Mouse (Mus musculus) cerebellum, adult (tissue): Measurements from ENCODE around the gene Cirbp.
A peak's percentile ranks its signal among the peaks of the same experiment; 100 is the strongest.

ENCODE experiments used
- ATAC-seq: cut with Nextera tagmentation; 2 replicates; pipeline ENCODE4 v1.9.2; 2017; ENCODE audit warnings: mild to moderate bottlenecking, moderate library complexity, mixed read lengths; ENCODE audit not compliant: insufficient number of reproducible peaks, low FRiP score, low TSS enrichment

The Cirbp gene

DNA sequence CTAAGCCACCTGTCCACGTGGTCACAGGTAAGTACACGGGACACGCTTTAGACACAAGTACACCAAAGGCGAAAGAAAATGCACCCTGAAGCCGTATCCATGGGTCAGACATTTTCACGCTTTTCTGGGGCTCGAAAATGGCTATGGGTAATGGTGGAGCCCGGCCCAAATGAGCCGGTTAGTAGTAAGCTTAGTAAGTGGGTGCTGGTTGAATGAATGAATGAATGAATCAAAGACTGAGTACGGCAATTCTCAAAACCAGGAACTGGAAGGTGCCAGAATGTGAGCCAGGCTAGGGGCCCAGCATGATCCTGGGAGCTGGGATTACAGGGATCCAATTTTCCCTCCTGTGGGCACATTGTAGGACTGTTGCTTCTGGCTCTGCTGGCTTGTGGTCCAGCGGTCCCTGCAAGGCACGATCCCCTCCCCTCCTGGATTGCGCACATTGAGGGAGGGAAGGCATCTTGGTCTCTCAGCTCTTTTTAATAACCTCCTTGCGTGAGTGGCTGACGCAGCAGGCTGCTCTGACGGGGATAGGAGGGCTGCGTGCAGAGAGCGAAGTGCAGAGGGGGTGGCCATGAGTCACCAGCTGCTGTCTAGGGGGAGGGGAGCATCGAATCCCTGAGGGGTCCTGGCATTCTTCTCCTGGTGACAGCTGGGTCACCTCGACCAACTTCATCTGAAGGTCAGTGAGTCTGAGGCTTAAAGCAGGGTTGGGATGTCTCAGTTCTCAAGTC, at the start of gene Cirbp:
Cirbp (plus strand) TSS at position 594 of the 737 bp plus-strand sequence.
- no peak for ATAC-seq

DNA sequence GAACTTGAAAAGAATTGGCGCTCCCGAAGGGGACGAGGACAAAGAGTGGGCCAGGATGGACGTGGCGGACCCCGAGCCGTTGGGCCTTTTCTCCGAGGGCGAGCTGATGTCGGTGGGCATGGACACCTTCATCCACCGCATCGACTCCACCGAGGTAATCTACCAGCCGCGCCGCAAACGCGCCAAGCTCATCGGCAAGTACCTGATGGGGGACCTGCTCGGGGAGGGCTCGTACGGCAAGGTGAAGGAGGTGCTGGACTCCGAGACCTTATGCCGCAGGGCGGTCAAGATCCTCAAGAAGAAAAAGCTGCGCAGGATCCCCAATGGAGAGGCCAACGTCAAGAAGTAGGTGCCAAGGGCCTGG, 49.2 kb upstream of the Cirbp start:
- ATAC-seq: no peak

DNA sequence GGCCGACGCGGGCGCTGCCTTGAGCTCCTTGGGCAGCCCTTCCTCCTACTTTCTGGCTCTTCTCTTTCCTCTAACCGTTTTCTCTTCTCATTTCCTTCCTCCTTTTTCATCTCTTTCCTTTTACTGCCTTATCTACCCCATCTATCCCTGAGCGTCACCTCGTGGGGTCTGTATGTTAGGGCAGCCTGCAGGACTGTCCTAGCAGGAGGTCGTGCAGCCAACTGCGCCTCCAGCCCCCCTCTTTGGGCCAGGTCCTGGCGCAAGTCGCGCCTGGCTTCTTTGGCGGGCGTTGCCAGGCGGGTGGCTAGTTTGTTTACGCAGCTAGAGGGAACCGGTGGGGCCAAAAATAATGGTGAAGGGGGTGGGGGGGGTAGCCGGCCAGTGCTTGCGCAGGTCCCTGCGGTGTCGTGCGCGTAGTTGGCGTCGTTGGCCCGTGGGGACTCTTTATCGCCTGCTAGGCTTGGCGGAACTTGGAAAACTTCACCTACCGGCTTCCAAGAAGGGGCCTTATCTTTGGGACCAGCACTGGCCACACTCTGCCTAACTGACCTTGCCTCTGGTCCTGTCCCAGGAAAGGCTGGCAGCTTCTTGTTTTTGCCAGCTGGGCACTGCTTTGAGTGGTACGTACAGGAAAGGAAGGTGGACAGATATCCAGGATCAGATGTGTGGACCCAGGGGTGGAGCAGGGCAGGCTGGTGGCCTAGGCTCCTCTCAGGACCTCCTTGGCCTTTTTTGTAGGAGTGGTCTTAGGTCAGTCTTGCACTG, 48.7 kb upstream of the Cirbp start:
- no peak for ATAC-seq

DNA sequence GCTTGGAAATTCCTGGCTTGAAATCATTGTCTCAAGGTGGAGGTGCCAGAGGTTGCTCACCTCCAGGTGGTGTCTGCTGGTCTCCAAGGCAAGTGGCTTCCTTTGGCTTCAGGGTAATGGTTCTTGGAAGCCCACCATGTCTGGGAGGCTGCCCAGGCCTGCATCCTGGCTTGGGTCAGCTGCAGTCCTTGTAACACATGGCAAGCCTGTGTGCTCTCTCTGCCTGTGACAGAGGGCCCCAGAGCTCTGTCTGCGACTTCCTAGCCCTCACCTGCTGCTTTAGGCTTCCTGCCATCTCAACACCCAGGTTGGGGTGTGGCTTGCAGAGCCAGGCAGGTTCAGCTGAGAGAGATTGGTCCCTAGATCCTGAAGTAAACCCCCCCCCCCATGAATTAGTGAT, 48.0 kb upstream of the Cirbp start:
- ATAC-seq: no peak

DNA sequence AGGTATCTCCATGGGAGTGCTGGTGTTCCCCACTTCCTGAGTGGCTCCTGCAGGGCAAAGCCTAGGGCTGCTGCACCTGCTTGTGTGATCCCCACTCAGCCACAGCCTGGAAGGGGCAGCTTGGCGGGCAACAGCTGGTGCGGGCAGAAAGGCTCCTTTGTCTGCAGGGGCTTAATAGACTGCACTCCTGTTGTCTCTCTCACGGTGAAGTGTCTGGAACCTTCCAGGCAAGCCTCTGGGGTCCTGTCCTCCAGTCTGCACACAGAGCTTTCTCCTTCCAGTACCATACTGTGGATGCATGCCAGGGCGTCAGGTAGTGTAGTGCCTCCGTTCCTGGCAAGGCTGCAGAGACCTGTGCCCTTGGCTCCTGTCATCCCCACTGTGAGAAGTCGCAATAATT, 47.2 kb upstream of the Cirbp start:
- no peak for ATAC-seq

DNA sequence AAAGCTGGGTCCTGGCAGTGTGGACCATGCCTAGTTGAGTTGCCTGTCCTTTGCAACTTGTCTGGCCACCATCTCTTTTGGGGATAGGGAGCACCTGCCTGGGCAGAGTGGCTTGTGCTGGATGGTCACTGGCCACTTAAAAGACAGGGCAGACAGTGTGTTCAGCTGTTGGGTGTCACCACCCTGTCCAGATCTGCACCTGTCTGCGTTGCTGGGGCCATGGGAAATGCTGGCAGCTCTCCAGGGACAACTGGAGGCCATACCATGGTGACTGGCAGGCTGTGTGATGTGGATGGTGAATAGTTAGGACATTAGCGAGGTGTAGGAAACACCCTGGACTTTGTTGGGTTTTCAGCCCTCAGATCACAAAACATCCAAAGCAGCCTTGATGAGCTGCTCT, 45.6 kb upstream of the Cirbp start:
- ATAC-seq: no peak

DNA sequence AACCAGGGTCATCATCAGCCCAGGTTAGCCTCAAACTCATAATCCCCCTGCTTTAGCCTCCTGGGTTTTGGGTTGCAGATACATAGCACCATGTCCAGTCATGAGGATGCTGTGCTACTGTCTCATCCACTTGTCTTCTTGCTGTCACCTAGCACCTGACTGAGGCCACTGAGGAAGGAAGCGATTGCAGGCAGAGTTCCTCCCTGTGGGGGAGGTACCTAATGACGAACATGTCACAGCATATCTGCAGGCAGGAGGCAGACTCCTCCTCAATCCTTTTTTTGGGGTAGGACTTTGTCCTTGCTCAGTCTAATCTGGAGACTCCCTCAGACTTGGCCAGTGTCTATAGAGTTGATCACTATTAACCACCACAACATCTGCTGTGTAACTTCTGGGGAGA, 44.1 kb upstream of the Cirbp start:
- ATAC-seq: no peak

DNA sequence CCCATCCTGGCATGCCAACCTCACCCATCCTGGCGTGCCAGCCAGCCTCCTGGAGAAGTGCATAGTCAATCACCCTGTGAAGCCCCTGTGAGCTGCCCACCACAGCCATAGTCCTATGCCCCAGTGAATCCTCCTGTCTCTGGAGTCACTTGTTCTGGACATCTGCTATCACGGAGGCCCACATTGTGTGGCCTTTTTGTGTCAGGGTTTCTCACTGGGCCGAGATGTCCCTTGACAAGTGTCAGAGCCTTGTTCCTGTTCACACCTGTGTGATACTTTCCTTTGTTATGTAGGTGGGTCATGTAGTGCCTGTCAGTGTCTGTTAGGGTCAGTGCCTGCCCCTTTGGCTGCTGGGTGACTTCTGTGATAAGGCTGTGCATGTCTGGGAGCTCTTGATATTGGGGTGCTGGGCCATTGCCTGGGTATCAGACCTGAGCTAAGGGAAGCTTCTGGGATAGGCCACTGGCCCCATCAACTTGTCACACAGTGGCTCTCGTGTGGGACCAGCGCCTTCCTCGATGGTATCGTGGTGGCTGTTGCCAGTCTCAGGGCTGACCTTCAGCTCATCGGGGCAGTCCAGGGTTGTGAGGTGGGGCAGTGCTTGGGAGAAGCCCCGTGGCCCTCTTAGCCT, 41.7 kb upstream of the Cirbp start:
- no peak for ATAC-seq

DNA sequence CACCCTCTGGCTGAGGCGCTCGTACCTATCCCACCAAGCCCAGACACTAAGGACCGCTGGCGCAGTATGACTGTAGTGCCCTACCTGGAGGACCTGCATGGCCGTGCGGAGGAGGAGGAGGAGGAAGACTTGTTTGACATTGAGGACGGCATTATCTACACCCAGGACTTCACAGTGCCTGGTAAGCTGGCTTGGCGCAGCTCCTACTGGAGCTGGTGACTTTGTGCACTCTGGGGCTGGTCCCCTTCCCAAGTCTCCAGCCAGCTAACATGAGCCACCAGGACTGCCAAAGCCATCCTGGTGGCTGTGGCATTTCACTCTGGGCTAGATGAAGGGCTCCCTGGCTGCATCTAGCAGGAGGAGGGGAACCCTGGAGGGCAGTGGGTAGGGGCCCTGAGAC, 37.9 kb upstream of the Cirbp start:
- no peak for ATAC-seq

DNA sequence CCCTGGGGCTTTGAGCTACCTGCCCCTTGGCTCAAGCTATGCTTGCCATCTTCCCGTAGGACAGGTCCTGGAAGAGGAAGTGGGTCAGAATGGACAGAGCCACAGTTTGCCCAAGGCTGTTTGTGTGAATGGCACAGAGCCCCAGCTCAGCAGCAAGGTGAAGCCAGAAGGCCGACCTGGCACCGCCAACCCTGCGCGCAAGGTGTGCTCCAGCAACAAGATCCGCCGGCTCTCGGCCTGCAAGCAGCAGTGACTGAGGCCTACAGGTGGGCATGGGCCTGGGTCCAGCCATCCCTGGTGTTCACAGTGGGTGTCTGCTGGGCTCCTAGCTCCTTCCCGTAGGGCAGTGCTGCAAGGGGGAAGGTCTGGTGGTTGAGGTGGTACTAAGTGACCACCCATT, 35.9 kb upstream of the Cirbp start:
- peak; percentile 37; the same call in 1 of the 2 replicates for ATAC-seq

DNA sequence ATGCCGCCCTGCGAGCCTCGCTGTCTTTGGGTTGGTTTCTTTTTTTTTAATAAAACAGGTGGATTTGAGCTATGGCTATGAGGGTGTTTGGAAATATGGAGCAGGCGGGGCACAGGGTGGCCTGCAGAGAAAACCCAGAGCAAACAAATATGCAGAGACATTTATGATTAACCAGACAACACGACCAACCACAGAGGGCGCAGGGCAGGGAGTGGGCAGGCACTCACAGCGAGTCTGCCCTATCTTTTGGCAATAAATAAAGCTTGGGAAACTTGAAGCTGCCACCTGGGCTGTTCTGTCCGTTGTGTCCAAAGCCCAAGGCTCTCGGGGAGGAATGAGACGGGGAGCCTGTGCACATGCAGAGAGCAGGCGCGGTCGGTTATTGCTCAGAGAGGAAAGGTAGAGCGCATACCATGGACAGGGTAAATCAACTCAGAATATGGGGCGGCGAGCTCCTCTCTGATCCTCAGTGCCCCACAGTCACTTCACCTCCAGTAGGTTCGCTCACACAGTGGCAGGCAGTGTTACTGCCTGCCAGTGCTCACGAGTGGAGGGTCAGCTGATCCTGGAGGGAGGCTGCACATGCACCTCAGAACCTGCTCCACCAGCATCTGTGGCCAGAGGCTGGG, 35.3 kb upstream of the Cirbp start:
- ATAC-seq: no peak

DNA sequence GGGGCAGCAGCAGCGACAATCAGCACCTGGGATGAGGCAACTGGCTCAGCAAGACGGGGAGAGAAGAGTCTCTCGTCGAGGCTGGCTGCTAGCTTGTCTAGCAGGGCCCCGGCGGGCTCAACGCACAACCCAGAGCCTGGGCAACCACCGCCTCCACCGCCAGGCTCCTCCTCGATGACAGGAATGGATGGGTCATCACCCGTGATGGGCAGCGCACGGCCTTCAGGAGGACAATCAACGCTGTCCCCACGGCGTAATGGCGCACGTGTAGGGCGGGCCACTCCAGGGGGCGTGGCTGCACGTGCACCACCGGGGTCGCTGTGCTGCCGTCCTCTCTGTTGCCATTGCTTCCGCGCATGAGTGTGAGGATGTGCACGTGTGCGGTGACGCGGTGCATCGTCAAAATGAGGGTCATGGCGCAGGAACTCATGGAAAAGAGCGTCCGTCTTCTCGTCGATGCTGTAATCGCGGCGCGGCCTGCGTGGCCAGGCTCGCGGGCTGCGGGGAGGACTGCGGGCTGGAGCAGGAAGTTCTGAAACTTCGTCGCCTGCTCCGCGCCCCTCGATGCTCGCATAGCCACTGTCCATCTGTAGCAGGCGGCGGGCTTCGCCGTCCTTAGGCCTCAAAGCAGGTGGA, 34.4 kb upstream of the Cirbp start:
- no peak for ATAC-seq

DNA sequence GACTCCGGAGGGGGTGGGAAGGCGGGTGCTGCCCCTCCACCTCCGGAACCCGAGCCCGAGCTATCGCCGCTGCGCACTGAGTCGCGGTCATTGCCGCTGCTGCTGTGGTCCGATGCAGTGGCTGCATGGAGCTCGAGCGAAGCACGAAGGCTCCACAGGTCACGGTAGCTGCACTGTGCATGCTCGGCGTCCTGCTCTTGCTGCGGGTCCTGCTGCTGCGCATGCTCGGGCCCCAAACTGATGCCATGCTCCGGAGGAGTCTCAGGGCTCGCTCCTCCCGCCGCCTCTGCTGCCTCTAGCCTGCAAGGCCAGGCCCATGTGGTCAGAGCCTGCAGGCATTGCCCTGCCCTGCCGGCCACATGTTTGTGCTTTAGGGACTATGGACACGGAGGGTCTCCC, 33.8 kb upstream of the Cirbp start:
- ATAC-seq: no peak

DNA sequence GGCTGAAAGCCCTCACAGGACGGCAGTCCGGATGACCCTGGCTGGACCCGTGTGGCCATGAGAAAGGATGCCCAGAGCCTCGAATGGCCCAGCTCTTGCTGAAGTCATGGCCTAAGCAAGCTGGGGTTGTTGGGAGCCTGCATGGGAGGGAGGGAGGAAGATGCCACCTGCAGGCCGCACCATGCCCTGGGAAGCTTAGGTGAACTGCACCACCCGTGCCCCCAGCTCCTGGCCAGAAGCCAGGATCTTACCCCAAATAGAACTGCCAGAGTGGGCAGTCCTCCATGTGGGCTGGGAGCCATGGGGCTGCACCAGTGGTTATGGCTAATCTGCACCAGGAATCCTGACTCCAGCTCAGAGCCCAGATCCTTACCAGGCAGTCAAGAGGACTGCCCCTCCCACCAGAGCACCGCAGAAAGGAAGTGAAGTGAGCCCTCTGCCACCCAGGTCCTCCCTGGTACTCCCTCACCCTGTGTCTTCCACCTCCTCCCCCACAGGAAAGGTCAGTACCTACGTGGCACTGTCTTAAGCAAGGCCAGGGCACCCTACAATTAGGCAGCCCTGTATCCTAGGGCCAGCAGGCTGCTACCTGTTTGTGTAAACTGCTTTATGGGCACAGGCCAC, 32.4 kb upstream of the Cirbp start:
- ATAC-seq: no peak

DNA sequence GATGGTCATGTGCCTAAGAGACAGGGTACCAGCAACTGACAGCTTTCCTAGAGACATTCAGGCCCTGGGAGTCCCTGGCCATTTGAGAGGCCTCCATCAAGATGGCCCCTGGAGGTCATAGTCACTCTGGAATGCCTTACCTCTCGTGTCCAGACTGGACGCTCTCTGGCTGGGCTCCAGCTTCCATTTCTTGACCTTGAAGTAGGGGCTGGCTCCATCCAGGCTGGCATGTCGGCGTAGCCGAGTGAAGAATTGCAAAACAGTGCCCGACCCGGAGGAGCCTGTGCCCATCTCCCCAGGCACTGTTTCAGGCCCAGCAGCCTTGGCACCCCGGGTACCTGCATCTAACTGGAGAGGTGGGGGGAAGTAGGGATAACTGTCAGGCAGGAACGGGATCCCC, 31.4 kb upstream of the Cirbp start:
- no peak for ATAC-seq

DNA sequence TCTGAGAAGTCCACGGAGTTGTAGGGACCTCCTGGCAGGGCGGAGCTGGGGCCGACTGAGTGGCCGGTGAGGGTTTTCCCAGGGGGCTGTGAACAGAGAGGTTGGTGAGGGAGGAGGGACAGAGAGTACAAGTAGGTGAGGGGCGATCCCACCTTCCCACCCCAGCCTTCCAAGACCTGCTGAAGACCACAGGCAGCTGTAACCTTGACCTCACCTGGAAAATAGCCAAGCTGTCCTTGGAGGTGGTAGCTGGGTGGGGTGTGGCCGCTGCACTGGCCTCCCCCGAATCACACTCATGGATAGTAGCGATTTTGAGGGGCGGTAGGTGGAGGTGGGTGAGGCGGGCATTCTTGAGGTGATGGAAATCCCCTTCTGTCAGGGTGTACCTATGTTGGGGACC, 30.6 kb upstream of the Cirbp start:
- ATAC-seq: no peak

DNA sequence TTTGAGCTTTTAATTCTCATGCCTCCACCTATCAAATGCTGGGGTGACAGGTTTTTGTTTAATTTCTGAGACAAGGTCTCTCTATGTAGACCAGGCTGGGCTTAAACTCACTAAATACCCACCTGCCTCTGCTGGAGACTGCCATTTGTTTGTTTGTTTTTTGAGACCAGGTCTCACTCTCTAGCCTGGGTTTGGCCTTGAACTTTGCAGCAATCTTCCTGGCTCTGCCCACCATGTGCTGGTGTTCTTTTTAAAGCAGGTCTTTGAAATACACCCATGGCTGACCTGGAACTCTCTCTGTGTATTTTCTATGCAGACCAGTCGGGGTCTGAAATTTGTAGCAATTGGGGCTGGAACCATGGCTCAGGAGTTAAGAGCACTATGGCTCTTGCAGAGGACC, 30.1 kb upstream of the Cirbp start:
- ATAC-seq: no peak

DNA sequence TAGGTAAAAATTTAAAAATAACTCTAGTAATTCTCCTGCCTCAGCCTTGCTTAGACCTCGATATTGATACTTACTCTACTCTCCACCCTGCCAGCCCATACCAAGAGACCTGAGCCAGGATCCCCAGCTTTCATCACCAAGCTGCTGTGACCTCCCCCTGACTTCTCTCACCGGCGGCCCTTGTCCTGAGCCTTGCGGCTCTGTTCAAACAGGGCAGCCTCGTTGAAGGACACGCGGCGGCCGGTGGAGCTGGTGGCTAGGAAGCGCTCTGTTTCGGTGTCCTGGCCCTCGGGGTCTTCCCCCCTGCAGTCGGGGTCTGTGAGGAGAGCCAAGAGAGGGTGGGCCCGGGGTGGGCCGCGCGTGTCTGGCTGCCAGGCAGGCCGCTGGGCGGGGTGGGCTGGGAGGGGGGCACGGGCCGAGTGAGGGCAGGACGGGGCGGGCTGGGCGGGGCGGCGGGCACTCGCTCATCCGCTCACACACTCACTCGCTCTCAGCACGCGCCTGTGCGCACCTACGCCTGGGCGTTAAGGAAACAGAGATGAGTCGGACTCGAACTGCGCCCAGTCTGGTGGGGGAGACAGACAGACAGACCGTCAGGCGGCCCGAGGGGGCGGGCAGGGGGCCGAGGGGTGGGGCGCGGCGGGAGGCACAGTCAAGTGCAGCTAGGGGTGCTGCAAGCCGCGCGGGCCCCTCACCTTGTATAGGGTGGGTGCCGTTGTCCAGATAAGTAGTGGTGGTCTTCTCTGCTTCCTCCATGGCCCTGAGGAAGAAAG, 29.4 kb upstream of the Cirbp start:
- ATAC-seq: no peak

DNA sequence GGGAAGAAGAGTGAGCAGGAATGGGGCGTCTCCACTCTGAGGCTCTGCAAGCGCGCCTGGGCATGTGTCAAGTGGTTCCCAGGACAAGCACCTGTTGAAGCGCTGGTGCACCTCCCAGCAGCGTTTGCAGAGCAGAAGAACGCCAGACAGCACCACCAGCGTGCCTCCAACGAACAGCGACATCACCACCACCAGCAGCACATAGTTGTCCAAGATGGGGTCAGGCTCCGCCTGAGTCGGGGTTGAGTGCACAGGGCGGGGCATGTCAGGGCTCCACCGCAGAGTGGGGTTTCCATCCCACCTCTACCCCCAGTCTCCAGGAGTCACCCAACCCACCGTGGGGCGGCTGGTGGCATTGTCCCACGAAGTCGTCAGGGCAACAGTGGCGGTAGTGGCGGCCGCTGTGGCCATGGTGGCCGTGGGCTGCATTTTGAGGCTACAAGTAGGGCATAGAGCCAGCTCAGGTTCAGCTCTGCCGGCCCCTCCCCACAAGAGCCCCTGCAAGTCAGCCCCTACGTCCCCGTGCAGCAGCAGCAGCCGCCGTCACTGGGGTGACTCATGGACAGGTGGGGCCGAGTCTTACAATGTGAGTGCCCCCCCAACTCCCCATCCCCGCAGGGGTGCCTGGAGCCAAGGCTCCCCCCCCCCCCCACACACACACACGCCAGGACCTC, 28.7 kb upstream of the Cirbp start:
- ATAC-seq: no peak
